Mouse (Mus musculus) thymus, postnatal 0 days (tissue): ENCODE results near the gene Ap3s2. TPM values are rescaled to one million over a fixed set of nuclear protein-coding genes. Genes with fewer than 3 reads are reported as not detected.

Experiments
- DNase-seq: peaks from one replicate; pipeline ENCODE4 v3.0.0-alpha.2; 2015; ENCODE audit warnings: low spot score
- microRNA-seq: library from miRNA; unstranded; fragments of <30 nt; microRNA quantifications from one replicate; pipeline ENCODE4, GENCODE M21; 2016; ENCODE audit warnings: borderline number of aligned reads
- polyA plus RNA-seq: library from polyadenylated mRNA; unstranded; fragments of >200 nt; fragmentation: Nextera tagmentation; extraction: Ambion mirVana; gene quantifications from 2 replicates; pipeline ENCODE4 v1.2.1, GENCODE M21; 2015

Gene Ap3s2
- polyA plus RNA-seq, 1 experiment from 2014 or later, result 20.7 TPM

GRCm38 (mm10) chr7:79847456-79848451 lies 72.7 kb downstream of the Ap3s2 start:
- peak; percentile 6 for DNase-seq

GRCm38 (mm10) chr7:79846342-79846741 lies 74.1 kb downstream of the Ap3s2 start:
- no peak for DNase-seq

- DNase-seq, result no peak
These were observed 76.2 kb downstream of the Ap3s2 start for GRCm38 (mm10) chr7:79844090-79844802.

- DNase-seq, result no peak
These were observed 78.3 kb downstream of the Ap3s2 start for GRCm38 (mm10) chr7:79842163-79842562.

GRCm38 (mm10) chr7:79837247-79837646 lies 83.2 kb downstream of the Ap3s2 start:
- DNase-seq, result no peak

- DNase-seq, result no peak
These were observed 85.3 kb downstream of the Ap3s2 start for GRCm38 (mm10) chr7:79835196-79835595.

- no peak for DNase-seq
These were observed 87.5 kb downstream of the Ap3s2 start for GRCm38 (mm10) chr7:79832980-79833379.

- no peak for DNase-seq
These were observed 88.9 kb downstream of the Ap3s2 start for GRCm38 (mm10) chr7:79831585-79831984.

GRCm38 (mm10) chr7:79831145-79831544 lies 89.3 kb downstream of the Ap3s2 start:
- no peak for DNase-seq

- no peak for DNase-seq
These were observed 92.1 kb downstream of the Ap3s2 start for GRCm38 (mm10) chr7:79828341-79828740.

Small RNAs within 50 kb of the gene (microRNA-seq; reads per million reads assigned to microRNA genes)
- not detected for gene Gm24541

Other genes starting within 250 kb of the Ap3s2 start
- 2.2 and 2.5 TPM in 2 replicates for gene Kif7, start 204.9 kb downstream of the Ap3s2 start, polyA plus RNA-seq
- gene Plin1, start 187.7 kb downstream of the Ap3s2 start, polyA plus RNA-seq, result 1.1 TPM in 1 of 2 replicates, not detected in the other
- gene Pex11a, start 177.5 kb downstream of the Ap3s2 start, polyA plus RNA-seq, result 5.7 and 6.1 TPM in 2 replicates
- 0.13 and 0.31 TPM in 2 replicates for gene Wdr93, start 177.5 kb downstream of the Ap3s2 start, polyA plus RNA-seq
- gene Mesp1, start 126.9 kb downstream of the Ap3s2 start, polyA plus RNA-seq, result 0.14 TPM in 1 of 2 replicates, not detected in the other
- gene Mesp2, start 109.9 kb downstream of the Ap3s2 start, polyA plus RNA-seq, result 0.09 and 0.10 TPM in 2 replicates
- gene Anpep, start 59.6 kb downstream of the Ap3s2 start, polyA plus RNA-seq, result 3.6 and 5.0 TPM in 2 replicates
- gene Arpin, start 14.7 kb upstream of the Ap3s2 start, polyA plus RNA-seq, result 10.0 and 11.3 TPM in 2 replicates
- 6.5 and 7.3 TPM in 2 replicates for gene Zfp710, start 104.2 kb upstream of the Ap3s2 start, polyA plus RNA-seq
- gene Idh2, start 194.7 kb upstream of the Ap3s2 start, polyA plus RNA-seq, result 322 and 332 TPM in 2 replicates